Mouse (Mus musculus) E14TG2a.4 (cell line): ENCODE results near the gene Ly6g6f.

Experiments
- H3K27me3 ChIP-seq: 2 replicates; pipeline ENCODE4 v1.6.1; 2014; ENCODE audit warnings: low read length, control low read depth; ENCODE audit not compliant: insufficient read depth
- H3K36me3 ChIP-seq: 2 replicates; pipeline ENCODE4 v1.6.1; 2014; ENCODE audit warnings: low read length, control low read depth; ENCODE audit not compliant: insufficient read depth
- H3K4me1 ChIP-seq: replicated peaks from 2 replicates; pipeline ENCODE4 v1.6.1; 2014; ENCODE audit warnings: low read depth, low read length, control low read depth
- H3K4me3 ChIP-seq: replicated peaks from 2 replicates; pipeline ENCODE4 v1.5.1; 2014; ENCODE audit warnings: mild to moderate bottlenecking, low read length
- H3K9me3 ChIP-seq: 2 replicates; pipeline ENCODE4 v1.6.1; 2014; ENCODE audit warnings: low read length, control low read depth
- CTCF ChIP-seq: conservative IDR thresholded peaks from 2 replicates; pipeline ENCODE4 v1.5.1; 2014; ENCODE audit warnings: low read length
- NANOG ChIP-seq: IDR thresholded peaks from 2 replicates; pipeline ENCODE4 v1.6.1; 2014; ENCODE audit warnings: borderline replicate concordance, low read length, mixed read lengths
- POU5F1 ChIP-seq: IDR thresholded peaks from 2 replicates; pipeline ENCODE4 v1.6.1; 2014; ENCODE audit warnings: low read length, borderline replicate concordance

Gene Ly6g6f

DNA sequence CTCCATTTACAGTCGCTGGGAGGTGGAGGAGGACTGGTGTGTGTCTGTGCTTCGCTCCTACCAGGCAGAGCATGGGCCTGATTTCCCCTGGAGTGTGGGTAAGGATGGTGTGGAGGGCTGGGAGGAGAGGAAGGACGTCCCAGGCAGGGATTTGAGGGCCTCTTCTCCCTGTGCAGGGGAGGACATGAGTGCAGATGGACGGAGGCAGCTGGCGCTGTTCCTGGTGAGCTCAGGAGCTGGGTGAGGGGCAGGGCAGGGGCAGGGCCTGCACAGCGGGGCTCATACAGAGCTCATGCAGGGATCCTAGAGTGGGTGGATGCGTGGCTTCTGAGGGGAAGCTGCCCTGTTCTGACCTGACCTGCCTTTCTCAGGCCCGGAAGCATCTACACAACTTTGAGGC, 16.9 kb upstream of the Ly6g6f start:
- Histone ChIP-seq H3K4me1 (peaks cover 56% of the 10 kb centered on the region), H3K36me3 (peaks cover 61% of the 10 kb centered on the region), H3K27me3 (no peaks in the 10 kb centered on the region), H3K4me3 (no peak overlapping the region), H3K9me3 (no peaks in the 10 kb centered on the region)
- no peak for TF ChIP-seq CTCF
- no peak for TF ChIP-seq NANOG
- no peak for TF ChIP-seq POU5F1

DNA sequence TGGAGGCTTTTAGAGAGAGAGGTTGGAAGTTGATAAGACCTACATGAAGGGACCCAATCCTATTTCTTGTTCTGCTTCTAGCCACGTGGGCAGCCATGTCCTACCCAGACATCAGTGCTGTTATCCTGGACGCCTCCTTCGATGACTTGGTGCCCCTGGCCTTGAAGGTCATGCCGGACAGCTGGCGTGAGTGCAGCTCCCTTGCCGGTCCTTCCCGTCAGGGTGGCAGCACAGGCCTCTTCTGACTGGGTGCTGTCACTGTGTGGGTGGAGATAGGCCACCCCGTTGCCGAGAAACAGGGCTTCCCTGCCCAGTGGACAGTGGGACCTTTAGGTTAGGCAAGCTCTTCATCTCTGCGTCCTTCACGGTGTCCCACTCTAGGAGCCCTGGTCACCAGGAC, 15.8 kb upstream of the Ly6g6f start:
- H3K9me3 ChIP-seq: no peaks in the 10 kb centered on the region
- no peaks in the 10 kb centered on the region for H3K27me3 ChIP-seq
- no peak for TF ChIP-seq POU5F1
- peaks cover 72% of the 10 kb centered on the region for H3K36me3 ChIP-seq
- no peak overlapping the region for H3K4me3 ChIP-seq
- H3K4me1 ChIP-seq: peaks cover 64% of the 10 kb centered on the region

DNA sequence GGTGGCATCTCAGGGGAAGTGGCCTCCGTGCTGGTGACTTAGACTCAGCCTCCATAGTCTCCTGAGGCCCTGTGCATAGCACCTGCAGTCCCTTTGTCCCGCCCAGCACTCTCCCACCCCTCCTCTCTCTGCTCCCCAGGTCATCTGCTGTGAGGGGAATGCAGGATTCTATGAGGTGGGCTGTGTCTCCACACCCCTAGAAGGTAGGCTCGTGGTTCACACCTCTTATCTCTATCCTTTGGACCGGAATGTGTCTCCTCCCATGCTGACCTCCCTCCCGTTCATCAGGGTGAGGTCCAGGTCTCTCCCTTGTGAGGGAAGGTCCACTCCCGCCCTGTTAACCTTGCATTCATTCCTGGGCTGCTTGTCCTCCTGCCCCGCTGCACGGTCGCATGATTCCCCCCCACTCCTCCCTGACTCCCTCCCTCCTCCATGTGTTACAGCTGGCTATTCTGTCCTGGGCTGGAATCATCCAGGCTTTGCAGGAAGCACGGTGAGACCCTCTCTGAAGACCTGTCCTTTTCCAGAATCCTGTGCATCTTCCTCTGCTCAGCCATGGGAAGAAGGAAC, 14.9 kb upstream of the Ly6g6f start:
- no peaks in the 10 kb centered on the region for H3K9me3 ChIP-seq
- TF ChIP-seq POU5F1 (no peak), NANOG (no peak), CTCF (no peak)
- peaks cover 61% of the 10 kb centered on the region for H3K4me1 ChIP-seq
- peaks cover 80% of the 10 kb centered on the region for H3K36me3 ChIP-seq
- peak overlapping the region; percentile 35 for H3K4me3 ChIP-seq
- no peaks in the 10 kb centered on the region for H3K27me3 ChIP-seq

DNA sequence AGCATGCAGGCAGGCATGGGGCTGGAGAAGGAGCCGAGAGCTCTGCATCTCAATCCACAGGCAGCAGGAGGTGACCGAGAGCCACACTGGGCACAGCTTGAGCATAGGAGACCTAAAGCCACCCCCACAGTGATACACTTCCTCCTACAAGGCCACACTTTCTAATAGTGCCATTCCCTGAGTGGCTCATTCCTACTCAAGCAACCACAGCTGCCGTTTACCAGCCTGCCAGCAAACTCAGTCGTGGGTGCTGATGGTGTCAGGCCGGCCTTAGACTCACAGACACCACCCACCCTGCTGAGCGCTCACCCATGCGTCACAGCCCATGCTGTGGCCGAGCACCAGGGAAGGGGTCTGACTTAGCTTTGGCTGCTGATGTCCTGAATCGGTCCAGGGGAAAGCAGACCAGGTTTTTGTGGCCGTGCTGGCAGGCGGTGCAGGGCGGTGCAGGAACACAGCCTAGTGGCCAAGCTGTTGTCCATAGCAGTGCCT, 11.8 kb upstream of the Ly6g6f start:
- Histone ChIP-seq H3K4me3 (peak overlapping the region; percentile 52), H3K36me3 (peaks cover 92% of the 10 kb centered on the region), H3K9me3 (no peaks in the 10 kb centered on the region), H3K27me3 (no peaks in the 10 kb centered on the region), H3K4me1 (peaks cover 70% of the 10 kb centered on the region)
- TF ChIP-seq POU5F1: no peak
- no peak for TF ChIP-seq CTCF
- TF ChIP-seq NANOG: no peak

DNA sequence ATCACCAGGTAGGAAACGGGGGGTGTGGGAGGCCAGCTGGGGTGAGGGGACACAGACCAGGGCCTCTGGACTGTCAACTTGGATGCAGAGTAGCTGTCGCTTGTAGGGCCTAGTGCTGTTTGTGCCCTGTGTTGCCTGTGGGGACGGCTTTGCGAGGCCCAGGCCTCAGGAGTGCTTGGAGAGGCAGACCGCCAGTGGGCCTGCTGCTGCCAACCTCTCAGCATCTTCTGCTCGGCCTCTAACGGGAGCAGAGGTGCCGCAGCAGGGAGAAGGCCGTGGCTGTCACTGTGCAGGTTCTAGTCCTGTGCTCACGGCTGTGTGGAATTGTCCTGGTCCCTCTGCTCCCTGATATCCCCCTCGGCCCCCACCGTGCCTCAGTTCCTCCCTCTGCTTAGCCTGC, 11.2 kb upstream of the Ly6g6f start:
- Histone ChIP-seq H3K4me3 (peak overlapping the region; percentile 52), H3K27me3 (no peaks in the 10 kb centered on the region), H3K4me1 (peaks cover 68% of the 10 kb centered on the region), H3K9me3 (no peaks in the 10 kb centered on the region), H3K36me3 (peaks cover 91% of the 10 kb centered on the region)
- TF ChIP-seq NANOG (no peak), CTCF (no peak), POU5F1 (no peak)

DNA sequence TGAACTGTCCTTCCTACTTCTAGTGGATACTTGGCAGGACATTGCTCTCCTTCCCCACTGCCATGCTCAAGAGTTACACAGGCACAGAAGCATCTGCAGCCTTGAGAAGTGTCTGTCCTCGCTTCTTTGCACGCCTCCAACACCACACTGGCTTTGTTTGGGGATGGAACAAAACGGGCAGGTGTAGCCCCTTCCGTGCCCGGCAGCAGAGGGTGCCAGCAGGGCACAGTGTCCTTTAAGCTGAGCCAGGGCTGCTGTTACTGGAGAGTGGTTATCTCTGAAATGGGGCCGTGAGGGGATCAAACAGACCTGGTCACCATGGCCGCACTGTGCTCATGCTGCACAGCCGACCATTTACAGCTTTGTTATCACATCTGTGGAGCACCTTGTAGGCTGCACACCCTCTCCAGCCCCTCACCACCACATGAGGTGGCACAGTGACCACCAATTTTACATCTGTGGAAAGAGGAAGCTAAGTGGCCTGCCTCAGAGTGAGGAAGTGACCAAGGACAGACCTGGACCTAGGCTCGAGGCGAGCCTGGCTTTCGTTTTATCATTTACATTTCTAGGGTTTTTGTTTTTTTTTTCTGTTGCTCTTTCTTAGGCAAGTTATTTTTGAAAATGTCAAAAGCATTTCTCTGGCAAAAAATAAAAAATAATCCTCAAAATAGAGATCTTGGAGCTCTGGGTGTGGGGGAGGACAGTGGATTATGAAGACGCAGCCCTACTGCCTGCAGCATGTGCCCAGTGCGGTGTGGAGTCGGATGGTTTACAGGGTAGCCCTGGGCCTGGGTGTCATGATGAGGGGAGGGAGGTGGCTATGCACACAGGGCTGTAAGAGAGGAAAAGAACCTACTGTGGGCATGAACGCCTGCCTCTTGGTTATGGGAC, 9.3 kb upstream of the Ly6g6f start:
- H3K36me3 ChIP-seq: peaks cover 89% of the 10 kb centered on the region
- H3K27me3 ChIP-seq: no peaks in the 10 kb centered on the region
- no peak overlapping the region for H3K4me3 ChIP-seq
- no peak for TF ChIP-seq POU5F1
- TF ChIP-seq CTCF: no peak
- no peak for TF ChIP-seq NANOG
- H3K9me3 ChIP-seq: no peaks in the 10 kb centered on the region
- peaks cover 68% of the 10 kb centered on the region for H3K4me1 ChIP-seq

DNA sequence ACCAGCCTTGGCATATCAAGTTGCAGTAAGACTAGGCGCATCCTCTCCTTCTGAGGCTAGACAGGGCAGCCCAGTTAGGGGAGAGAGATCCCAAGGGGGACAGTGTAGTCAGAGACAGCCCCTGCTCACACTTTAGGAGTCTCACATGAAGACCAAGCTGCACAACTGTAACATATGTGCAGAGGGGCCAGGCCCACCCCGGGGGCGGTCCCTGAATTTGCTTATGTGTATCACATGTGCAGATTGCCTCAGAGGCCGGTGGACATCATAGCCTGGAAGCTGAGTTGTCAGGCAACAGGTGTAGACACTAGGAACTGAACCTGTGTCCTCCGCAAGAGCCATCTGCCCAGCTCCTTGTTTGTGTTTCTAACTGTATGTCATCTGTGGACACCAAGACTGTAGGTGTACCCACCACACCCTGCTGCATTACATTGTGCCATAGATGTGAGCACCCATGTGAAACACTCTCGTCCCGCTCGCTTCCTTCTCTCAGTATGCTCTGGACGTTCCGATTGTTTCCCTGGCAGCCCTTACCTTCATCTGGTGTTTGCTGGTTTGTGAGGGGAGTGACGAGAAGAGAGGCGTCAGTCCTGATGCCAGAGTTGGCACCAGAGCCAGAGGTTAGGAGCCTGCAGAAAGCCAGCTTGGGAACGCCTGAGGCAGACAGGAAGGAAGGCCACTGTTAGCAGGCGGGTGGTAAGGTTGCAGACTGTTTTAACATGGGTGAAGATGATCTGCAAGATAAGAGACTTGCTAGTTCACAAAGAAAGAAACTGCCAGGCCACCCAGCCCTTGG, 7.2 kb upstream of the Ly6g6f start:
- Histone ChIP-seq H3K4me1 (peaks cover 57% of the 10 kb centered on the region), H3K9me3 (no peaks in the 10 kb centered on the region), H3K27me3 (no peaks in the 10 kb centered on the region), H3K4me3 (no peak overlapping the region), H3K36me3 (peaks cover 71% of the 10 kb centered on the region)
- TF ChIP-seq CTCF (no peak), NANOG (no peak), POU5F1 (no peak)

DNA sequence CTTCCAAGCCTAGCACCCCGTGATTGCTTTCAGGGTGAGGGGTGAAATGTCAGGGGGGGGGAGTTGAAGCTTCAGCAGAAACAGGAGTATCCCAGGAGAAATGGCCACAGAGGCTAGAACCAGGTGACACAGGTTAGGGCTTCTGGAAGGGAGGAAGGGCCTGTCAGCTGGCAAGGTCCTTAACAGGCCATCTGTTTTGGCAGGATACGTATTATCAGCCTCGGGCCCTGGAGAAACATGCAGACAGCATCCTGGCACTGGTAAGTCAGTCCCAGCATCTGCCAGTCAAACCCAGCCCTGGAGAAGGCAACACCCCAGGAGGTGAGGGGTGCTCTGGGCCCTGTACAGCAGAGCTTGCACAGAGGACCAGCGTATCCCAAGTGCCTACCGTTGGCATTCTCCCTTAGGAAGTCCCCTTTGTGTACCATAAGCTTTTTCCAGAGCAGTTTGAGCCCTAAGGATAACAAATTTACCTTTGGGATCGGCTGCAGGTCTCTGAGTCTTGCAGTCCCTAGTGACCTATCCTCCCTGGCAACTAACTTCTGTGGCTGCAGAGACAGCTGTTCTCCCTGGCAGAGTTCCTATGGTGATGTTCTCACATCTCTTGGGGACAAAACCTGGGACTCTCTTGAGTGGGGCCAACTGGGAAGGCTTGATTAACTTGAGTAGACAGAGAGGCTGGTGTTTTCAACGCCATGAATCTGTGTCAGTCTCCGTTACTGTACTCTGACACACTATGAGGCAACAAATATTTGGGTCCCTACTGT, 4.9 kb upstream of the Ly6g6f start:
- H3K9me3 ChIP-seq: no peaks in the 10 kb centered on the region
- no peak for TF ChIP-seq NANOG
- no peak for TF ChIP-seq POU5F1
- TF ChIP-seq CTCF: no peak
- H3K4me3 ChIP-seq: peak overlapping the region; percentile 88
- H3K4me1 ChIP-seq: peaks cover 36% of the 10 kb centered on the region
- H3K36me3 ChIP-seq: peaks cover 49% of the 10 kb centered on the region
- no peaks in the 10 kb centered on the region for H3K27me3 ChIP-seq
